Mouse (Mus musculus) MEL (cell line): ENCODE measurements around the gene Casp1.

Experiments
- CTCF ChIP-seq, 3 experiments: IDR thresholded peaks in 2 of 3; conservative IDR thresholded peaks in 1 of 3; 2 replicates each; pipeline ENCODE4 v1.5.1; 2011 to 2012; ENCODE audit warnings: low read length in 3 of 3, low read depth in 2 of 3, mild to moderate bottlenecking in 2 of 3, improper control_type of control experiment in 1 of 3, inconsistent platforms in 1 of 3, mixed read lengths in 1 of 3, moderate library complexity in 1 of 3; ENCODE audit not compliant: control insufficient read depth in 1 of 3, insufficient read depth in 1 of 3, poor library complexity in 1 of 3, severe bottlenecking in 1 of 3
- EP300 ChIP-seq, 2 experiments: IDR thresholded peaks; 2 replicates each; pipeline ENCODE4 v1.6.1; 2011; ENCODE audit warnings: improper control_type of control experiment in 2 of 2, low read length in 2 of 2, low read depth in 1 of 2, mild to moderate bottlenecking in 1 of 2
- MXI1 ChIP-seq: IDR thresholded peaks from 2 replicates; pipeline ENCODE4 v1.6.1; 2011; ENCODE audit warnings: mild to moderate bottlenecking, low read depth, low read length, improper control_type of control experiment
- POLR2A ChIP-seq, 2 experiments: IDR thresholded peaks; 2 replicates each; pipeline ENCODE4 v1.6.1; 2011 to 2012; ENCODE audit warnings: low read length in 2 of 2, mild to moderate bottlenecking in 2 of 2, control low read depth in 1 of 2, improper control_type of control experiment in 1 of 2, low read depth in 1 of 2, moderate library complexity in 1 of 2; ENCODE audit not compliant: control insufficient read depth in 1 of 2, insufficient read depth in 1 of 2, poor library complexity in 1 of 2
- POLR2AphosphoS2 ChIP-seq: IDR thresholded peaks from 2 replicates; pipeline ENCODE4 v1.6.1; 2011; ENCODE audit warnings: low read length, improper control_type of control experiment
- POLR2AphosphoS5 ChIP-seq: IDR thresholded peaks from 2 replicates; pipeline ENCODE4 v1.6.1; 2012; ENCODE audit warnings: low read depth, borderline replicate concordance, mild to moderate bottlenecking, inconsistent platforms, low read length, moderate library complexity, mixed read lengths
- ZKSCAN1 ChIP-seq: IDR thresholded peaks from 2 replicates; pipeline ENCODE4 v1.6.1; 2012; ENCODE audit warnings: low read depth, mild to moderate bottlenecking, inconsistent platforms, low read length, improper control_type of control experiment, moderate library complexity

GRCm38 (mm10) chr9:5270884-5271283 is 27.4 kb upstream of the Casp1 start:
- TF ChIP-seq CTCF (IDR thresholded peaks at IDR 0.05 in 2 of 3, conservative IDR thresholded peaks at IDR 0.05 in 1 of 3; ENCODE audit: control insufficient read depth in 1 of 3, insufficient read depth in 1 of 3, low read depth in 2 of 3, low read length in 3 of 3, poor library complexity in 1 of 3, severe bottlenecking in 1 of 3) (no peak), ZKSCAN1 (no peak), POLR2A (IDR thresholded peaks at IDR 0.05; ENCODE audit: control insufficient read depth in 1 of 2, insufficient read depth in 1 of 2, low read depth in 1 of 2, low read length in 2 of 2, poor library complexity in 1 of 2) (no peak), EP300 (IDR thresholded peaks at IDR 0.05; ENCODE audit: low read depth in 1 of 2, low read length in 2 of 2) (no peak), MXI1 (no peak), POLR2AphosphoS2 (no peak), POLR2AphosphoS5 (no peak)
